Mouse (Mus musculus) testis, adult 2 months (tissue): ENCODE measurements around the gene Gm45233. TPM values are rescaled to one million over a fixed set of nuclear protein-coding genes. Genes with fewer than 3 reads are reported as not detected.

Experiments
- H3K27ac ChIP-seq: fragments of 200-500 bp; 2 replicates; pipeline ENCODE4 v1.5.1; 2012; ENCODE audit warnings: low read depth, low read length; ENCODE audit not compliant: control insufficient read depth, insufficient read depth
- H3K27me3 ChIP-seq: fragments of 200-500 bp; 2 replicates; pipeline ENCODE4 v1.6.1; 2012; ENCODE audit warnings: mild to moderate bottlenecking, low read length, moderate library complexity; ENCODE audit not compliant: control insufficient read depth, insufficient read depth
- H3K36me3 ChIP-seq: fragments of 200-500 bp; 2 replicates; pipeline ENCODE4 v1.6.1; 2012; ENCODE audit warnings: mild to moderate bottlenecking, low read length; ENCODE audit not compliant: control insufficient read depth, insufficient read depth
- H3K4me1 ChIP-seq: fragments of 200-500 bp; 2 replicates; pipeline ENCODE4 v1.6.1; 2012; ENCODE audit warnings: low read length; ENCODE audit not compliant: control insufficient read depth, insufficient read depth
- H3K4me3 ChIP-seq: fragments of 200-500 bp; 2 replicates; pipeline ENCODE4 v1.5.1; 2012; ENCODE audit warnings: low read depth, mild to moderate bottlenecking, low read length, moderate library complexity, mixed read lengths; ENCODE audit not compliant: control insufficient read depth
- CTCF ChIP-seq: fragments of 200-500 bp; IDR thresholded peaks from 2 replicates; pipeline ENCODE4 v1.5.1; 2012; ENCODE audit warnings: low read depth, mild to moderate bottlenecking, inconsistent platforms, low read length, moderate library complexity; ENCODE audit not compliant: control insufficient read depth, insufficient read depth, insufficient replicate concordance
- POLR2A ChIP-seq: fragments of 200-500 bp; IDR thresholded peaks from 2 replicates; pipeline ENCODE4 v1.6.1; 2012; ENCODE audit warnings: low read depth, mild to moderate bottlenecking, inconsistent platforms, low read length, moderate library complexity; ENCODE audit not compliant: control insufficient read depth
- polyA plus RNA-seq: library from polyadenylated mRNA; depleted of rRNA; stranded (reverse); fragments of >200 nt; gene quantifications from 2 replicates; pipeline ENCODE4 v1.2.3, GENCODE M21; 2012

Gm45233 gene
- polyA plus RNA-seq, 1 experiment = 5.4 TPM

GRCm38 (mm10) chr7:43422995-43423617 is 20.8 kb upstream of the Gm45233 start:
- H3K27ac ChIP-seq = no peak overlapping the region
- no peaks in the 10 kb centered on the region for H3K27me3 ChIP-seq
- H3K4me1 ChIP-seq = no peaks in the 10 kb centered on the region; the same call in 1 of the 2 replicates
- H3K4me3 ChIP-seq = no peak overlapping the region
- TF ChIP-seq POLR2A = no peak
- peak; percentile 96 for TF ChIP-seq CTCF
- H3K36me3 ChIP-seq = no peaks in the 10 kb centered on the region

GRCm38 (mm10) chr7:43423991-43424625 is 19.8 kb upstream of the Gm45233 start:
- H3K4me1 ChIP-seq = no peaks in the 10 kb centered on the region; the same call in 1 of the 2 replicates
- H3K4me3 ChIP-seq = no peak overlapping the region
- H3K27ac ChIP-seq = no peak overlapping the region
- TF ChIP-seq CTCF = no peak
- no peak for TF ChIP-seq POLR2A
- H3K36me3 ChIP-seq = no peaks in the 10 kb centered on the region
- no peaks in the 10 kb centered on the region for H3K27me3 ChIP-seq

- TF ChIP-seq CTCF (no peak), POLR2A (no peak)
- H3K4me1 ChIP-seq = no peaks in the 10 kb centered on the region; the same call in 1 of the 2 replicates
- no peaks in the 10 kb centered on the region for H3K36me3 ChIP-seq
- H3K4me3 ChIP-seq = no peak within 1 kb of the TSS
- no peaks in the 10 kb centered on the region for H3K27me3 ChIP-seq
- no peak within 1 kb of the TSS for H3K27ac ChIP-seq
These were observed 16.5 kb upstream of the Gm45233 start, which contains the start of gene Lim2 for GRCm38 (mm10) chr7:43427406-43427805. Gene Lim2 (plus strand): TSS chr7:43427670.

- H3K27ac ChIP-seq = no peak overlapping the region
- H3K4me3 ChIP-seq = no peak overlapping the region
- H3K4me1 ChIP-seq = no peaks in the 10 kb centered on the region
These were observed 14.4 kb upstream of the Gm45233 start for GRCm38 (mm10) chr7:43429500-43429899.

GRCm38 (mm10) chr7:43432891-43433290 is 11.0 kb upstream of the Gm45233 start:
- TF ChIP-seq POLR2A (no peak), CTCF (no peak)
- H3K4me3 ChIP-seq = no peak overlapping the region
- H3K4me1 ChIP-seq = no peaks in the 10 kb centered on the region
- no peak overlapping the region for H3K27ac ChIP-seq
- H3K27me3 ChIP-seq = no peaks in the 10 kb centered on the region
- no peaks in the 10 kb centered on the region for H3K36me3 ChIP-seq

More at GRCm38 (mm10) chr7:43429500-43429899, 14.4 kb upstream of the Gm45233 start:
- Histone ChIP-seq H3K36me3 (no peaks in the 10 kb centered on the region), H3K27me3 (no peaks in the 10 kb centered on the region)
- no peak for TF ChIP-seq POLR2A
- no peak for TF ChIP-seq CTCF

- no peaks in the 10 kb centered on the region for H3K27me3 ChIP-seq
- no peak overlapping the region for H3K27ac ChIP-seq
- TF ChIP-seq POLR2A (no peak), CTCF (no peak)
- H3K4me1 ChIP-seq = no peaks in the 10 kb centered on the region
- no peaks in the 10 kb centered on the region for H3K36me3 ChIP-seq
- no peak overlapping the region for H3K4me3 ChIP-seq
These were observed 9.3 kb upstream of the Gm45233 start for GRCm38 (mm10) chr7:43434676-43435075.

- no peaks in the 10 kb centered on the region for H3K4me1 ChIP-seq
- no peaks in the 10 kb centered on the region for H3K27me3 ChIP-seq
- no peaks in the 10 kb centered on the region for H3K36me3 ChIP-seq
- no peak within 1 kb of the TSS for H3K27ac ChIP-seq
- H3K4me3 ChIP-seq = no peak within 1 kb of the TSS
- TF ChIP-seq POLR2A = no peak
- TF ChIP-seq CTCF = no peak
These were observed 7.3 kb upstream of the Gm45233 start, which contains the start of gene Nkg7 for GRCm38 (mm10) chr7:43436341-43437255. Gene Nkg7 (plus strand): TSS chr7:43437073.
